Mouse (Mus musculus) cerebellum, adult 8-10 months (tissue): ENCODE measurements around the gene Mfap1a.
"Not testable (repeated sequence)": the region's sequence is repeated elsewhere in the genome, so short reads cannot be mapped to it uniquely, and the experiment has no call there.

Experiments used
- DNase-seq: peaks from one replicate; pipeline ENCODE4 v3.0.0; 2022

The Mfap1a gene

DNA sequence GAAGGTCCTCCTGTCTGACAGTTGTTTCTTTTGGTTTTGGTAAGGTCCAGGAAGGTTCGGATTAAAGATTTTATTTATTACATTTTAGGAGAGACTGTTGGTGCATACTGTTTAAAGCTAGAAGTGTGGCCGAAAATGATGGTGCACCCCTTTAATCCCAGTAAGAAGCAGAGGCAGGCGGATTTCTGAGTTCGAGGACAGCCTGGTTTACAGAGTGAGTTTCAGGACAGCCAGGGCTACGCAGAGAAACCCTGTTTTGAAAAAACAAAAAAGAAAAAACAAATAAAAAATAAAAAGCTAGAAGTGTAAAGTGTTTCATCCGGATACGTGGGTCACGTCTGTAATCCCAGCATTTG is 32.3 kb downstream of the Mfap1a start:
- no peak for DNase-seq

DNA sequence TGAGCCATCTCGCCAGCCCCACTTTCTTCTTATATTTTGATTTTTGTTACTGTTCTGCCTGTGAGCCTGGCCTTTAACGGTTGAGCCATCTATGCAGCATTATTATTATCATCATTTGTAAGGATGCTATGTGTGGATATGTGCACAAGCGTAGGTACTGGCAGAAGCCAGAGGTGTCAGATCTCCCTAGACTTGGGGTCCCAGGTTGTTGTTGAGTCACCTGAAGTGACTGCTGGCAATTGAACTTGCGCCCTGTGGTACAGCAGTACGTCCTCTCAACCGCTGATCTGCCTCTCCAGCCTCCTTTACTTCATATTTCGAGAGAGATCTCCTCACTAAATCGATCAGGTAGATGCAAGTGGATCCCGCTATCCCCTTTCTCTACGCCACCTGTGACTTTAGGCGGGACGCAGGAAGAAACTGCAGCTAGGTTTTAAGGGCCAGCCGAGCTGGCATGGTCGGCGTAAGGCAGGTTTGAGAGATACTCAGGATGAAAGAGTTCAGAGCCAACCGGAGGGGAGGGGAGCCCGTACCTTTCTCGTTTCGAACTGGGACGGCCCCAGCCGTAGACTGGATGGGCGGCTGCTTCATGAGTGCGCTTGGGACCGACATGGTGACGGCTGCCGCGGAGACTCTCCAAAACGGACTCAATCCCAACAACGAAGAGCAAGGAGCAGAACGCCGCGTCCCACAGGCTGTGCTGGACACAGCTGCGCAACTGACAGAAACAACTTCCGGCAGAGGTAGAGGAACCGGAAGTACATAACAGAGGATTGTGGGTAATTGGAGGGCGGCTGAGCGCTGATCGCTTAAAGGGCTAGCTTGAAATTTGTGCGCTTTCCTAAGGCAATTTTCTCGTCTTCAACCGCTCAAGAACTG is 32.9 kb downstream of the Mfap1a start, which contains the start of gene Mfap1b:
Gene Mfap1b (minus strand): TSS at position 767 of the 879 bp plus-strand sequence.
- DNase-seq = peak; percentile 76

DNA sequence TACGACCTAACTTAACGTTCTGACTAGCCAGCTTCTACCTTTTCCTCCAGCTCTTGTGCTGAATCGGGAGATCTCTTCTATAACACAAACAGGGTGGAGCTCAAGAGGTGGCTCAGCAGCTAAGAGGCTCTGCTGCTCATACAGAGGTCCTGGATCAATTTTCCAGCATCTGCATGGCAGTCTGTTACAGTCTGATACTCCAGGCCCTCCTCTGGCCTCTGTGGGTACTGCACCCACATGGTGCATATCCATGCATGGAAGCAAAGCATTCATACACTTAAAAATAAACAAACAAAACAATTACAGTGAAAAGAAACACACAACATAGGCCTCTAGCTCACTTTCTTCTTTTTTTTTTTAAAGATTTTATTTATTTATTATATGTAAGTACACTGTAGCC is 33.7 kb downstream of the Mfap1a start:
- DNase-seq = not testable (repeated sequence)

DNA sequence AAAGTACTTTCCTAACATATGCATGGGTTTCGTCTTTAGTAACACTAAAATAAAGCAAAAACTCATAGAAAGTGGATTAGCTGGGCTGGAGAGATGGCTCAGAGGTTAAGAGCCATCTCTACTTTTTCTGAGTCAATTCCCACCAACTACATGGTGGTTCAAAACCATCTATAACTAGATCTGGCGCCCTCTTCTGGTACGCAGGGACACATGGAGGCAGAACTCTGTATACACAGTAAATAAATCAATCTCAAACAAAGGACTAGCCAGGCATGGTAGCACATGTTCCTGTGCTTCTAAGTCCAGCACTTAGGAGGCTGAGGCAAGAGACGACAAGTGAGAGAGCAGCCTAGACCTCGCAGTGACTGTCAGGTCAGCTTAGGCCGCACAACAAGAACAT is 37.5 kb downstream of the Mfap1a start:
- DNase-seq = not testable (repeated sequence)

DNA sequence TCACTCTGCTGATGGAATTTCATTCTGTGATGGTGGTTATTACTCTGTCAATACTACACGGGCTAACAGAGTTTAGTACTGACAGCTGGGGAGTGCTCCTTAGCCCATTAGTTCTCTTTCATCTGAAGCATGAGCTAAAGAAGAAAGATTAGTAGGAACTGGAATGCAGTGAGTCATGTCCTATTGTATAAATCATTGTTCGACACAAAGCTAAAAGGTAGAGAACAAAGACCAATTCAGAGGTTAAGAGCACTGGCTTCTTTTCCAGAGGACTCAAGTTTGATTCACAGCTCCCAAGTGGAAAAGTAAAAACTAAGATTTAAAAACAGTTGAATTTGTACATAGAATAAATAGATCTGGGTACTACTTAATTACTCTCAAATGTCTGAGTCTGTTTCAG is 46.4 kb downstream of the Mfap1a start:
- no peak for DNase-seq

DNA sequence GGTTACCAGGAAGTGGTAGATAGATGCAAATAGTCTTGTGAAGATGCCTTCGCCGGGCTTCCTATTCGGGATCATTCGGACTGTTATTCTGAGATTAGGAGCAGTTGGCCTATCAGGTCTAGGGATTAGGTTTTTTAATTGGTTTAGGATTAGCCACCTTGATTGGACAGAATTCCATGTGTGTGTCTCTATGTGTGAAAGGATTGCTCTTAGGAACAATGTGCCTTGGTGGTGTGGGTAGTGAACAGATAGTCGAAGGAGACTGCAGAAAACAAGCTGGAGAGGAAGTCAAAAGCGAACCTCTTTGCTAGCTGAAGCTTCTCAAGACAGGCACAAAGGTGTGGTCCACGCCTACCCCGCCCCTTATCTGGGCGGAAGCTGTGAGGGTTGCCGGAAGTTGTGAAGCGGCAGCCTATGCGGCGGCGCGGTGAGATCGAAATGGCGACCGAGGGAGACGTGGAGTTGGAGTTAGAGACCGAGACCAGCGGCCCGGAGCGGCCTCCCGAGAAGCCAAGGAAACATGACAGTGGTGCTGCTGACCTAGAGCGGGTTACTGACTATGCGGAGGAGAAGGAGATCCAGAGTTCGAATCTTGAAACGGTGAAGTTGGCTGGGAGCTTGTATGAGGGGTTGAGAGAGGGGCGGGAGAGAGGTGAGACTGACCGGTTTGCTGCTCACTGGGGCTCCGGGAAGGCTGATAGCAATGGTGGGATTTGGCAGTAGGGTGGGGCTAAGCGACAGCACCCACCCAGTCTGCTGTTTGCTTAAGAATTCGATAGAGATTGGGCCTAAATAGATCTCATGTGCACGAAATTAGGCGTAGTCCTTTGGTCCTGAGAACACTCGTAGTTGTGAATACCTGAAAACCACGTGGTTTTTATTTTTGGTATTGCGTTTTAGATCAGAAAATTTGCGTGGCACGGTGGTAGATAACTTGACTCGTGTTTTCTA is 49.5 kb downstream of the Mfap1a start, which contains the start of gene Serinc4:
Gene Serinc4 (minus strand): TSS at position 90 of the 951 bp plus-strand sequence.
- DNase-seq = peak; percentile 66

DNA sequence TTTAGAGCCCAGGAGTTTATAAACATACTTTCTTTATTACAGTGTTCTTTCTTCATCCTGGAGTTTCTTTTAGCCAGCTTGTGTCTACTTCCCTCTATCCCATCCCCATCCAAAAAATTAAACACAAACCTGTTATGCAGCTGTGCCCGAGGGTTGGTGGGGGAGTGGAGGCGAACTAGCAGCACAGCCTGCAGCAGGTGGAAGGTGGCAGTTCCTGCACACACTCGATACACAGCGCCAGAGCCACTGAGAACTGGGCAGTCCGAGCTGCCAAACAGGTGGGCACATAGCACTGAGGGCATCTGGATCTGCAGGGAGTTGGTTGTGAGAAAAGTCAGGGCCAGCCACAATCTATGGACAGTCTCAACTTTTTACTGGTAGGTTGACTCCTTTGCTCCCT is 50.9 kb downstream of the Mfap1a start:
- no peak for DNase-seq

DNA sequence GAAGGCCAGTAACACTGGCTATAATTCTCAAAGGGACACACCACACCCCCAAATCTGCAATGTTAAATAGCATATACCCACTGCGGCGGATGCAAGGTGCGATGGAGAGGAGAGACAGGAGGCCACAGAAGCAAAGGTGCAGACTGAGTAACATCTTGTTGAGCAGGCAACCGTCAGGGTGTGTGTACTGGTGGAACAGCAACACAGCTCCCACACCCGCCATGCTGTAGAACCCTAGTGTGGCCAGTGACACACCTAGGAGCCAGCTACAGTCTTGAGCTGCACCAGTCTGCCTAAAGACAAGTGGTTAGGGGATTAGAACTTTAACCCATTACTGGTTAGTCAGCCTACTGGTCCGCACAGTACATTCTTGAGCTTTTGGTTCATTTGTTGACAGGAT is 52.5 kb downstream of the Mfap1a start:
- no peak for DNase-seq

DNA sequence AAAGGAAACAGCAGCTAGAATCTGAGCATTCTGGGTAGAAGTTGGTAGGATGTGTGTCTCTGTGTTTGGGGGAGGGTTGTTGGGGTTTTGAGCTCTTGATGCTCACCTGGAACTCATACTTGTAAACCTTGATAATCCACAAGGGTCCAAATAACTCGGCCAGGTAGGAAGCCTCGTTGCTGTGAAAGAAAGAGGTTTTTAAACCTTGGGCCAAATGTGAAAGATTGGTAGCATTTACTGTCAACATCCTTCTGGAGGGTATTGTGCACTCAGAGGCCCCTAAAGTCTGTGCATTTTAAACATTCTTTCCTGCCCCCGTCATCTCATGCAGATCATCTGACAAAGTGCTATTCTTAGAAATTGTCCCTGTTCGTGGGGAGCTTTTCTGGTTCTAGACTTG is 53.5 kb downstream of the Mfap1a start, which contains the start of gene Hypk:
Gene Hypk (plus strand): TSS at position 301 of the 400 bp plus-strand sequence.
- no peak for DNase-seq

DNA sequence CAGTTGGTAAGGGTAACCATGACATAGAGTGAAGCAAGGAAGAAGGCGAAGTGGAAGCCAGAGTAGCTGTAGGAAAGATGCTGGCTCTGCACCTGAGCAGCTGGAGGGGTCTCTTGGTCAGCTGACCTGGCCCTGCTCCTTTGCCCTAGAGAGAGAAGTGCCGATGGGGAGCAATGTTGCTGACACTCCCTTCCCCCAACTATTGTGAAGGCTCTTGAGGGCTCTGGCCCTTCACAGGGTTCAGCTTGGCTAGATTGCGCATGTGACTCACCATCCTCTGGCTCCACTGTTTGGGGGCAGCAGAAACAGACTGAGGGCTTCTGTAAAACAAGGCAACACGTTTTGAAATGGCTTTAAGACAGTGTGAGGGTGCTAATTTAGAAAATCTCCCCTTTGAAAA is 54.1 kb downstream of the Mfap1a start:
- DNase-seq = no peak

DNA sequence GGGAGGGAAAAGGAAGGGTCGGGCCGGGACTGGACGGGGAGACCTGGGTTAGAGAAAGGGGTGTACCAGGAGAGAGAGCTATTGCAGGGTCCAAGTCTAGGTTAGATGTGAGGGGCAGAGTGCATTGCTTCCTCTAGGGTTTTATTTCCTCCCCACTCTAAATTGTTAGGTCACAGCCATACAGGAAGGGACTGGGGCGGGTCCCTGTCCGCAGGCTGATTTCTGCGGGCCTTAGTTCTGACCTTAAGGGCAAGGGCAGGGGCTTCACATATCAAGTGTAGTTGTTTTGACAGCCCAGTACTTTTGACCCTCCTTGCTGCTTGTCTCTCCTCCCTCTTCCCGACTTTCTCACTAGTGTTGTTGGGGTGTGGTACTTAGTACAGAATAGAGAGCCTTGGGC is 56.4 kb downstream of the Mfap1a start:
- DNase-seq = no peak

DNA sequence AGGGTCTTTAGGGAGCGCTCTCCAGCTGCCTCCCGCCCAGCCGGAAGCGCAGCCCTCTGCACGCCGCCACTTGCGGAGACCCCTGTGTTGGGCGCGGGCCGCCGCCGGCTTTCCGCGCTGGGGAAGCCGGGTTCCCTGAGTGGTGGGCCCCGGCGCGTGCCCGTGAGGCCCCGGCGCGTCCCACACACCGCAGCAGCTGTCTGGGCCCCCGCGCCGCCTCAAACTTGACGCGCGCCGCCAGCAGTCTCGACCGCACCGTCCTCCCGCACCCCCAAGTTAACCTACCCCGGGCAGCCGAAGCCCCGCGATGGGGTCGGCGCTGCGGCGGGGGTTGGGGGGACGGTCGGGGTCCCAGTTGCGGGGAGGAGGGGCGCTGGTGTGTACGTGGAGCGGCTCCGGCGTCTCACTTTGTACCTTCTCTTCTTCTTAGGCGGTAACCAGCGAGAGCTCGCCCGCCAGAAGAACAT is 56.9 kb downstream of the Mfap1a start:
- no peak for DNase-seq

DNA sequence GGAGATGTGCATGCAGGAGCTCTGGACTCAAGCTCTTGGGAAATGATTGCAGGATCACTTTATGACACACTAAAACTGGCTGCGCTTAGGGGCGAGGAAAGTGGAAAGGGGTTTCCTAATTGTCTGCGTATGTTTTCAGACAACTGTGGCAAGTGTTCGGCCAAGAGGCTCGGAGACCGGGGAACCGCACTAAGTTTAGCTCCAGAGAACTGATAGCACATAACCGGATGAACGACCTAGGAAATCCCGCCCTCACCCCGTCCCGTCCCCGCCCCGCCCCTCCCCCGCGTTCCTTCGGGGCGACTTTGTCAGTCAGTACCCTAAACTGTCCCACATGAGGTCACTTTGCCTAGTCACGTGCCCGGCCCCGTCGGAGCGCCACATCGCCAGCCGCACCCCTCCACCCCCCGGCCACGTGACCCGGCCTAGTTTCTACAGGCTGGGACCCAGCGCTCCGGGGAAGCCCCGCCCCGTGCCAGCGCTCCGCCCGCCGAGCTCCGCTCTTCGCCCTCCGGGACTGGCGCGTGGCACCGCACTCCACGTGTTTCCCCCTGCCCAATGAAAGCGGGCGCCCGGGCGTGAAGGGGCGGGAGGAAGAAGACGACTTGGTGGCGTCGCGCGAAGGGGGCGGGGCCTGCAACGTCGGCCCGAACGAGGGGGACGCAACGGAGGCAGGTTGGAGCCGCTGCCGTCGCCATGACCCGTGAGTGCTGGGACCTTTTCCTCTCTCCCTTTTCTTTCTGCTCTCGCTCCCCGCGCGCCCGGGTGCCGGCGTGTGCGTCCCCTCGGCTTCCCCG is 57.5 kb downstream of the Mfap1a start, which contains the start of gene Serf2:
Gene Serf2 (plus strand): TSS at position 457 of the 797 bp plus-strand sequence.
- peak; percentile 98 for DNase-seq

DNA sequence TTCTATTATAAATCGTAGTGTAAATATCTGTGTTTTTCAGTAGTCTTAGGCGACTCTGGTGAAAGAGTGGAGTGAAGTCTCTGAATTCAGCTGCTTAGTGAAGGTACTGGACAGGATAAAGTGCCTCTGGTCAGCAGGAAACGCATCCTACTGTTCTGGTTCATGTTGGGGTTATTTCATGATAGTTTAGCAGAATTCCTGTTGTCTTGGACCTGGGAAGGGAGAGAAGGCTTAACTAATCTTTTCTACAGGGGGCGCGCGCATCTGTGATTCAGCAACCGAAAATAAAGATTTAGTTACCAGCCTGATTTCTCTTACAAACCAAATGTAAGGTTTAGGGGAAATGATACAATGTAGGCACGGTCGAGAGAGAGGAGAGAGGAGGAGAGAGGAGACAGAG is 58.3 kb downstream of the Mfap1a start:
- DNase-seq = peak; percentile 35

DNA sequence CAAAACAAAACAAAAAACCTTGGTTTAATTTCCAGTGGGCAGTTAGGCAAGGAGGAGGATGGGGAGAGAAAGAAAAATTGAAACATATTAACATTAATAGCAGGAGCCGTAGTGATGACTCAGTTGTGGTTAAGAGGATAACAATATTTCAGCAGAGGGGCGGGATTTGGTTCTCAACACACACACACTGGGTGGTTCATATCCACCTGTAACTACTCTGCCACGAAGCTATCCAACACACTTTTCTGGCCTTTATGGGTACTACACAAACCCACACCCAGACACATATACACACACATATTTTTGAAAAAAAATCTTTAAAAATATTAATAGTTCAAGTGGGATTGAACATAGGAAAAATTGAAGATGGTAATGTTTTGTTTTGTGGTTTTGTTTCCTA is 59.5 kb downstream of the Mfap1a start:
- DNase-seq = no peak

DNA sequence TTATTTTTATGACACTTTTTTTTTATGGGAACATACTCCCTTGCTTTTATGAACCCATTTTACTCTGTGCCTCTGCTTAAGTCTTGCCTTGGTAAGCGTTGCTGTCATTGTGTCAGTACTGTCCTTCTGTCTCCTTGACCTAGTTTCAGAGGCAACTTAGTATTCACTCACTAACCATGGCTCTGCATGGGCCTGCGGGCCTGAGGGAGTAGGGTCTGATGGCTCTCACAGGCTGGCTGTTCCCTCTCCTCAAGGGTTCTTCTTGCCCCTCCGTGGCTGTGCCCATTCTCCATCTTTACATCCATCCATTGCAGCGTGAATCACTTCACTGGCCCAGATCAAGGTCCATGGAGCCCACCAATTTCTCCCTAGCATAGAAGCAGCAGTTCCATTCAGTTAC is 60.0 kb downstream of the Mfap1a start:
- DNase-seq = no peak

DNA sequence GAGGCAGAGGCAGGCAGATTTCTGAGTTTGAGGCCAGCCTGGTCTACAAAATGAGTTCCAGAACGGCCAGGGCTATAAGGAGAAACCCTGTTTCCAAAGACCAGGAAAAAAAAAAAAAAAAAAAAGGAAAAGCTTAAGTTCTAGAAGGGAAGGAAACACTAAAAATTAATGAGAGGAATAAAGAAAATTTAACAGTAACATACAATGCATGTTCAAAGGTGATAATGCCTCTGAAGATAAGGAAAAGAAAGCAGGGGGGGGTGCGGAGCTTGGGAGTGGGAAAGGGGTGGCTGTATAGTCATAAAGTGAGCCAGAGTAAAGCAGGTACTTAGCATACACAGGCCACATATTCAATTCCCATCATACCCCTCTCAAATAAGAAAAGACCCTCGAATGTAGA is 61.3 kb downstream of the Mfap1a start:
- no peak for DNase-seq

DNA sequence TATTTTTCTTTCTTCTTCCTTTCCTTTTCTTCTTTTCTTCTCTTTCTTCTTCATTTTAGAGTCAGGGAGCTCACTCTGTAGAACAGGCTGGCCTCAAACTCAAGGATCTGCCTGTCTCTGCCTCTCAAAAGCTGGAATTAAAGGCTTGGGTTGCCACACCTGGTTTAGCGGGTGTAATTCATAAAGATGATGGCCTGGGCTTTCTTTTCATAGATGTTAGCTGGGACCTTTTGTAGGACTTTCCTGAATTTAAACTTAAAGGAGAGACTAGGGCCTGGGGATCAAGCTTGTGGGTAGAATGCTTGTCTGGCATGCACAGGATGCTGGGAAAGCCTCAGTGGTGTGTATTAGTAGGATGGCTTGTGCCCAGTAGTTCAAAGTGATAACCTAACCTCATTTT is 62.3 kb downstream of the Mfap1a start, which contains the start of gene Ell3:
Gene Ell3 (minus strand): TSS at position 101 of the 400 bp plus-strand sequence.
- no peak for DNase-seq

DNA sequence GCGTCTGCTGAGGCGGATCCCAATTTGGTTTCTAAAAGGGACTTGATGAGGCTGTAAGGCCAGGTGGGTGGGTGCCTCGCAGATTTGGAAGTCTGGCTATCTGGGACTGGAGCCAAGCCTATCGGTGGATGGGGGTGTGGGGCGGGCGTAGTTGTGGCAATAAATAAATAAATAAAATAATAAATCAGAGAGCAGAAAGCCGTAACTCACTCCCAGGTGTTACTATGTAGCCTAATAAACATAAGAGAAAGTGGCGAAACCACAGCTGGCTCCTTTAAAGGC is 63.5 kb downstream of the Mfap1a start:
- DNase-seq = no peak

DNA sequence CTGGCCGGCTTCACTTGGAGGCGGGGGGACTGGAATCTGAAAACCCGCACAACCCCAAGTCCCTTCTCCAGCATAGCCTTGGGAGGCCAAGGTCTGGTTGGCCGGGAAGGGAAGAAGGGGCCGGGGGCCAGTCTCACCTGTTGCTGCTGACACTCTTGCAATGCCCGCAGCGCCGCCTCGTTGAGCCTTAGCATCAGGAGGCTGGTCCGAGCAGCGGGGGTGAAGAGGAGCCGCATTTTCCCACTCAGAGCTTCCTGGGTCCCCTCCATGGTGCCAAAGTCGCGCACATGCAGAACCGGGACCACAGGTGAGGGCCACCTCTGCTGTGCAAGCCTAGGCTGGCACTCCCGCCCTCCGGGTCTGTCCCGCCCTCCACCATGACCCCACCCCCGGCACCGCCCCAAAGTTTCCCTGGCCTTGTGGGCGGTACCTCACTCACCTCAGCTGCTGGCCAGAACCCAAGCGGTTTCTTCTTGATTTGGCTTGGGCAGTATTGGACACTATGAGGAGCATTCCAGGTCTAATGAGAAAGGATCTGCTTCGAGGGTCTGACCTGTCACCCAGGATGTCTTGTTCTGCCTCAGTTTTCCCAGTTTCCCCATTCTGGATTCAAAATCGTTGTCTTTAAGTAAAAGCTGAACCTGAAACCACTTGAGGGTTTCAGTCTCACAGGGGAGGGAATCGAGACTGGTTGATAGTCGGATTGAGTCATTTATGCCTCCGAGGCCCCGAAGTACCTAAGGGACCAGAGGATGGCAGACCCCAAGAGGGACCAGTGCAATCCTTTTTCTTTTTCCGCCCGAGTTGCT is 64.0 kb downstream of the Mfap1a start:
- peak; percentile 51 for DNase-seq
